Mouse (Mus musculus): ENCODE measurements around the gene Mfsd10. TPM values are rescaled to one million over a fixed set of nuclear protein-coding genes. Genes with fewer than 3 reads are reported as not detected.

Gene Mfsd10
- polyA plus RNA-seq (2012; rRNA removed): 48.1 and 54.7 TPM in 2 replicates

GRCm38 (mm10) chr5:34636481-34637287 is at the start of gene Mfsd10:
TSS of gene Mfsd10 (minus strand) at chr5:34637212.

GRCm38 (mm10) chr5:34659686-34660590 is 22.9 kb upstream of the Mfsd10 start, which contains the start of the genes Nop14 and Grk4:
TSS of gene Nop14 (minus strand) at chr5:34660148.
TSS of gene Grk4 (plus strand) at chr5:34660379.

Other genes starting within 250 kb of the Mfsd10 start
- gene Tnip2, start 123.2 kb downstream of the Mfsd10 start, polyA plus RNA-seq (2012; rRNA removed): 5.5 and 5.9 TPM in 2 replicates
- 4.2 and 5.1 TPM in 2 replicates for gene Sh3bp2, start 111.4 kb downstream of the Mfsd10 start, polyA plus RNA-seq (2012; rRNA removed)
- gene Add1, start 63.5 kb downstream of the Mfsd10 start, polyA plus RNA-seq (2012; rRNA removed): 103 and 124 TPM in 2 replicates
- 14.7 and 14.8 TPM in 2 replicates for gene Nop14, start 22.9 kb upstream of the Mfsd10 start, polyA plus RNA-seq (2012; rRNA removed)
- 0.69 and 0.83 TPM in 2 replicates for gene Grk4, start 23.2 kb upstream of the Mfsd10 start, polyA plus RNA-seq (2012; rRNA removed)
- gene Htt, start 124.5 kb upstream of the Mfsd10 start, polyA plus RNA-seq (2012; rRNA removed): 5.7 and 6.7 TPM in 2 replicates

Measured in liver, embryonic 14 days (tissue).